Mouse (Mus musculus): Measurements from ENCODE around the gene Trit1.
"Not testable (repeated sequence)": the region's sequence is repeated elsewhere in the genome, so short reads cannot be mapped to it uniquely, and the experiment has no call there.

Trit1 gene

DNA sequence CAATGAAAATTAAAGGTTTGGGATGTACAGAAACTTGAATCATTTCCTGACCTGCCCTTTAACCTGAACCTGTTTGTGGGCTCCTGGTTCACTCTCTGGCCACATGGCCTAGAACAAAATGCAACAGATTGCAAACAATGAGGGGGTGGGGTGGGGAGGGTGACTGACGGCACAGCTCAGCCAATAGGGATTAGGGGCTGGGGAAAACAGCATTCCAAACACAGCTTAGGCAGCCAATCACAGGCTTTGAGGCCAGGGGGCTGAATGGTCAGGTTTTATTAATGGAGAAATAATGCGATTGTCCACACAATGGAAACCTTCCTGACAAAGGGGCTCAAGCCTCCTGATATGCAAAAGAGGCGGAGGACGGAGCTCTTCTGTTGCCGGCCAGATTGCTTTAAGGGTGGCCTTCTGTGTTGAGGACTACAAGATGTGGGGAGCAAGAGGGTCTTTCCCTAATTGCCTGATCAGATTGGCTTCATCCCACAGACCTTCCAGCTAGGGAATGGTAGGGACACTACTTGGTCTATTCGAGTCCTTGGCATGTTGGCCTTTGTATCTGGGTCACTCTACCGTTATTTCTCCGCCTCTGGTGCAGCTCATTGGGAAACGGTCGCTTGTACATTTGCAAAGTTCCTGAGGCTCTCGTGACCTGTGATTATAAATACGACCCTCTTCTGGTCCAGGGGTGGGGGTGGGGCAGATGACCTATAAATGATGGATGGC is 17.7 kb upstream of the Trit1 start:
- no peak for DNase-seq (ENCODE audit: low read depth)

DNA sequence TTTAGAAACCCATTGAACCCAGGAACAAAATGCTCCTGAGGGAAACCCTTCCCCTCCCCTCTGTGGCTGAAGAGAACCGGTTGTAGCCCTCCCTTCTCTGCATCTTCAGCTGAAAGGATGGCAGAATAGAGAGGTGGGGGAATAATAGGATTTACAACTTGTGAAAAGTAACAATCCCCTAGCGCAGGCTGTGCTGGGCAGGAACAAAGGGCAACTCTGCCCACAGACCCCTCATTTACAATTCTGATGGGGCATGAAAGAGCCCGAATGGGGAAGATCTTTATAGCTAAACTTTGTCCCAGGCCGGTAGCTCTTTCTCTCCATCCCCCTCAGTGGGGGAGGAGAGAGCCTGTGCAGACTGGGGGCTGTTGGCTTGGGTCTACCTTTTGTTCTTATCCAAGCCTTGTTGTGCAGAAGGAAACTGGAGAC is 17.1 kb upstream of the Trit1 start:
- DNase-seq (ENCODE audit: low read depth) = no peak

GRCm38 (mm10) chr4:123000130-123000529 is 16.3 kb upstream of the Trit1 start:
- no peak for DNase-seq (ENCODE audit: low read depth)

- no peak for DNase-seq (ENCODE audit: low read depth)
Measured at GRCm38 (mm10) chr4:123000617-123001342, 15.6 kb upstream of the Trit1 start.

GRCm38 (mm10) chr4:123005054-123005966 is 11.1 kb upstream of the Trit1 start:
- DNase-seq (ENCODE audit: low read depth) = no peak

DNA sequence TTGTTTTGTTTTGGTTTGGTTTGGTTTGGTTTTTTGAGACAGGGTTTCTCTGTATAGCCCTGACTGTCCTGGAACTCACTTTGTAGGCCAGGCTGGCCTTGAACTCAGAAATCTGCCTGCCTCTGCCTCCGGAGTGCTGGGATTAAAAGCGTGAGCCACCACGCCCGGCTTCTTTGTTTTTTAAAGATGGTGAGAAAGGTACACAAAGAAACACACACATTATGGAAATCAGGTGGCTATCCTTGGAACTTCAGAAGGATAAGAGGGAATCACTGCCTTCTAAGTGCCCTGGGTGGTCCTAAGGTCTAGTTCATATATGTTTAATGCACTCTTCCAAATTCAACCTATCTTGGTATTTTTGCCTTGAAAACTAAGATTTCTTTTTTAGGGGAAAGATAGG is 3.9 kb upstream of the Trit1 start:
- DNase-seq (ENCODE audit: low read depth) = not testable (repeated sequence)

GRCm38 (mm10) chr4:123013346-123013945 is 3.0 kb upstream of the Trit1 start:
- no peak for DNase-seq (ENCODE audit: low read depth)

GRCm38 (mm10) chr4:123013949-123014406 is 2.4 kb upstream of the Trit1 start:
- DNase-seq (ENCODE audit: low read depth) = no peak

DNA sequence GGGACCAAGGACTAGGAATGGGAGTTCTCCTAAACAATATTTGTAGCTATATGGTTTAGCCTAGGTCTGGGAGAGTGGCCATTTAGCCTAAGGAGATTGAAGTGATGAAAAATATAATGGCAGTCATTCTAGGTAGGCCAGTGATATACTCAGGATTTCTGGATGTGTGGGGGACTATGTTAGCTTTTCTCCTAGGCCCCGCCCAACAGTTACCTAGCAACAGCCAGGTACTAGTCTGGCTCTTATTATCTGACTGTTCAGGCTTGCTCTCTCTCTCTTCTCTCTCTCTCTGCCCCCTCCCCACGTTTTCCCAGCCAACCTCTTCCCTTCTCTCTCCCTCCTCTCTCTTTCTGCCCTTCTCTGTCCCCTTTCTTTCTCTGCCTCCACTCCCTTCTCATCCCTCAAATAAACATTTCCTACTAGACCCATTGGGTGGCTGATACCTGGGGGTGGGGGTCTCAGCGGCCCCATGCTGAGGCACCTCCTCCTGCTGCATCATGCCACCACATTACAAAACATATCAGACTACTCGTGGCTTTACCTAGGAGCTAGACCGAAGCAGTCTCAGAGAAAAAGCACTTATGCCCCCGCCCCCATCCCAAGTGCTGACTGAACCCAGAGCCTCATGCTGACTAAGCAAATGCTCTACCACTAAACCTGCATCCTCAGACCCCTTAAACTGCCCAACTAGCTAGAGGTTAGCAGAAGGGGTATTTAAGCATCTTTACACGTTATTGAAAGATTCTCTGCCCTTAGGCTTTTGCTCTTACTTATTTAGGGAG is 1.7 kb upstream of the Trit1 start:
- DNase-seq (ENCODE audit: low read depth) = no peak

GRCm38 (mm10) chr4:123021591-123021990 is 5.2 kb downstream of the Trit1 start:
- no peak for DNase-seq (ENCODE audit: low read depth)

DNA sequence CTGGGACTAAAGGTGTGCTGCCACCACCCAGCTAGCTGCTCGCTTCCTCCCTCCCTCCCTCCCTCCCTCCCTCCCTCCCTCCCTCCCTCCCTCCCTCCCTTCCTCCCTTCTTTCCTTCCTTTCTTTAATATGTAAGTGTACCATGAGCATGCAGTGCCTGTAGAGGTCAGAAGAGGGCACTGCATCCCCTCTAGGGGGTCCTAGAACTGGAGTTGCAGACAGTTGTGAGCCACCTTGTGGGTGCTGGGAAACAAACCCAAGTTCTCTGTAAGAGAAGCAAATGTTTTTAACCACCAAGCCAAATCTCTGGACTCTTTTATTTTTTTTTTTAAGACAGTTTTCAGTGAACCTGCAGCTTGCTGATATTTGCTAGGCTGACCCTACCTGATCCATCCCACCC is 6.5 kb downstream of the Trit1 start:
- no peak for DNase-seq (ENCODE audit: low read depth)

DNA sequence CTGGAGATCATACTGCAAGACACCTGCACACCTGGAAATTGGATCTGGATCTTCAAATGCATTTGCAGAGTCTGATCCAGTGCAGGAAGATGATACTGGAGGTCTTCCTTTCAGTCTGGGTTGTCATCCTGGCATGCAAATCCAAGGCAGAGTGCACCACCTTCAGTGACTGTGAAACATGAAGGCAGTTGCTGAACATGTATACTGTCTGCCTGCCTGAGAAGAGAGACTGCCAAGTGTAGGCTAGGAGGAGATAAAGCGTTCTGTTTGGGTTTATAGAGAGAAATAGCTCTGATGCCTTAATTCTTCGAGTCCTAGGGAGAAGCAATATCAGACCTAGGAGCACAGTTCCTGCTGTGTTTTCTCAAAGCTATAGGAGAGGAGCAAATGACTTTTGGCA is 9.0 kb downstream of the Trit1 start:
- DNase-seq (ENCODE audit: low read depth) = no peak

DNA sequence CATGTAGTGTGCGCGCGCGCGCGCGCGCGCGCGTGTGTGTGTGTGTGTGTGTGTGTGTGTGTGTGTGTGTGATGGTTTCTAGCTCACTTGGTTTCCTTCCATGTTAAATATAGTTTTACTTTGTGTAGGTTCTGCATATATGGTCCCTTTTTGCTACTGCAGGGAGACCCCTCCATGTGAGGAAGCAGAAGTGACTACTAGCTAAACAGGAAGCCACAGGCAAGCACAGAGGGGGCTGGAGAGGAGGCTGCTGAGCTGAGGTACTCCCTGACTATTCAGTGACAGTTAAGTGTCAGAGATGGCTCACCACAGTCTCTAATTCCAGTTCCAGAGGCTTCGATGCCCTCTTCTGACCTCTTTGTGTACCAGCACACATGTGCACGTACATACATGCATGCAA is 9.8 kb downstream of the Trit1 start:
- DNase-seq (ENCODE audit: low read depth) = no peak

GRCm38 (mm10) chr4:123026597-123026996 is 10.2 kb downstream of the Trit1 start:
- DNase-seq (ENCODE audit: low read depth) = no peak

- DNase-seq (ENCODE audit: low read depth) = no peak
Measured at GRCm38 (mm10) chr4:123034841-123035240, 18.4 kb downstream of the Trit1 start.

- DNase-seq (ENCODE audit: low read depth) = no peak
Measured at GRCm38 (mm10) chr4:123035636-123036035, 19.2 kb downstream of the Trit1 start.

DNA sequence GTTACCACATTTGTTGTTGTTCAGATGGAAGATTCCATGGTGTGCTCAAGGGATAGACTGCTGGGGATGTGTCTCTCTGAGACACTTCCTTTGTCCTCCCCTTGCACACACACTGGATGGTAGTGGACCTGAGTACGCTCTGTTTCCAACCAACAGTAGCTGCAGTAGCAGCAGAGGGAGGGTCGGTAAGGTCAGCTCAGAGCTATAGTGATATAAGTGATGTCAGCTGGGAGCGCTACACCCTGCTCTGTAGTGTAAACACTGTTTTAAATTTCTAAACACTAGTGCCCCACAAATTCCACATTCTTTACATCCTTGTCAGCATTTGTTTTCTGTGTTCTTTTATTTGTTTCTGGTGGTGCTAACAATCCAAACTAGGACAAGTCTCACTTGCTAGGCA is 20.3 kb downstream of the Trit1 start:
- no peak for DNase-seq (ENCODE audit: low read depth)

DNA sequence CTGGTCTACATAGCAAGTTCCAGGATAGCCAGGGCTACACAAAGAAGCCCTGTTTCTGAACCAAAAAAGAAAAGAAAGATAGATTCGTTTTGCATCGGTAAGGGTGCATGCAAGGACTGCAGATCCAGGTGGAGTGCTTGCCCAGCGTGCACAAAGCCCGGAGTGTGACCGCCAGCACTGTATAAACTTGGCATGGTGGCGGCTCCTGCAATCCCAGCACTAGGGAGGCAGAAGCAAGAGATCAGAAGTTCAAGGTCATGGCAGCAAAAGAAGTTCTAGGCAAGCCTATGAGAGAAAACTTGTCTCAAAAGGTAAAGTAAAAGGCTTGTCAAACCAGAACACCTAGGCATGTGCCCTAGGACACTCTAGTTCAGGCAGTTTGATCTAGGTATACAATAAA is 24.7 kb downstream of the Trit1 start:
- no peak for DNase-seq (ENCODE audit: low read depth)

- no peak for DNase-seq (ENCODE audit: low read depth)
Measured at GRCm38 (mm10) chr4:123043858-123044257, 27.5 kb downstream of the Trit1 start.

DNA sequence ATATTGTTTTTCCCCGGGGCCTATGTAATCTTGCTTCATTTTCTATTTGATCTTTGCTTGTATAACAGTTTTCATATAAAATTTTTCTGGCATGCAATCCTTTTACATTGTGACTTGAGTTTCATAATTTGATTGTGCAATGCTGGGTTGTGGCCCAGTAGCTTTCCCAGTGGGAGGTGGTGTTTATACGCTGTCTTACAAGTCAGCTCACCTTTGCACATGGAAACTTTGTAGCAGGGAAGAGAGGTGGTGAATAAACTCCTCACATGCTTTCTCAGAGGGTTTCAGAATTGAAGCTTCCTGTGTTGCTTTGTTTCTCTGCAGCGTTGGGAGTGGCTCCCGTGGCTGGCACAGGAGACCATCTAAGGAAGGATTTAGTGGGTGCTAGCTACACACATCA is 28.4 kb downstream of the Trit1 start:
- no peak for DNase-seq (ENCODE audit: low read depth)

DNA sequence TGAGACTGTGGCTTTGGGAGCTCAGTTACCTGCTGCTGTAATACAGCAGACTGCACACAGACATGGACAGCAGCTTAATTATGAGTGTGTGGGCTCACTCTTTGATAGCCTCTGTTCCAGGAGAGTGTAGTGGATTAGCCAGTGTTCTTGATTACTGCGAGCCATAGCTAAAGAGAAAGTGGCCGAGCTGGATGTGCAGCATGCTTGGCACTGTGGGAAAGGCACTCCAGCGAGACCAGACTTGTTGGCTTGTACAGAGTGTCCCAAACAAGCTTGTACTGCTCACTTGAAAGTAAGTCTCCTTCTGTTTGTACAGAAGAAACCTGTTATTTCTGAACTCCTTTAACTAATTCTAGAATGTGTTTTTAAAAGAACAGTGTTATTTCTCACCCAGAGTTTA is 29.9 kb downstream of the Trit1 start:
- no peak for DNase-seq (ENCODE audit: low read depth)
